In genomic region chr7:75781298-75781947, GRCm38 (mm10) we compare ENCODE assay signal across 8 mouse cellular contexts.
DNase-seq lines count a peak whose midpoint lies in the region; ATAC-seq and TF ChIP-seq lines count a peak whose summit lies in the region.

No protein-coding gene starts in this region.

- peak overlapping the region; percentile 69 for H3K27ac ChIP-seq in heart, embryonic 16.5 days (ENCODE audit: low read length)
- H3K27ac ChIP-seq in hindbrain, embryonic 12.5 days, result no peak overlapping the region
- no peak overlapping the region for H3K27ac ChIP-seq in midbrain, embryonic 12.5 days (replicated peaks)

- no peaks in the 10 kb centered on the region for H3K9me3 ChIP-seq in heart, embryonic 16.5 days (replicated peaks; ENCODE audit: control insufficient read depth, low read length)
- peaks cover 41% of the 10 kb centered on the region for H3K9me3 ChIP-seq in G1E (replicated peaks)
- no peaks in the 10 kb centered on the region for H3K9me3 ChIP-seq in hindbrain, embryonic 12.5 days (replicated peaks)
- H3K9me3 ChIP-seq in midbrain, embryonic 12.5 days, result no peaks in the 10 kb centered on the region

- H3K27me3 ChIP-seq in heart, embryonic 16.5 days (ENCODE audit: control insufficient read depth, insufficient read depth, low read length), result no peaks in the 10 kb centered on the region
- H3K27me3 ChIP-seq in G1E (ENCODE audit: insufficient read depth, low read length), result no peaks in the 10 kb centered on the region
- no peaks in the 10 kb centered on the region for H3K27me3 ChIP-seq in hindbrain, embryonic 12.5 days
- no peaks in the 10 kb centered on the region for H3K27me3 ChIP-seq in midbrain, embryonic 12.5 days

- ATAC-seq in heart, embryonic 16.5 days (replicated peaks; ENCODE audit: extremely low read depth, insufficient read depth, low FRiP score), result peak; percentile 5; the same call in 1 of the 2 replicates
- no peak for ATAC-seq in G1E (ENCODE audit: extremely low read depth, insufficient number of reproducible peaks, low FRiP score, poor library complexity, severe bottlenecking)
- peak; percentile 53 for ATAC-seq in hindbrain, embryonic 12.5 days (ENCODE audit: low FRiP score)
- peak; percentile 10; the same call in 1 of the 2 replicates for ATAC-seq in midbrain, embryonic 12.5 days (ENCODE audit: low FRiP score, low read depth)

- peaks cover 28% of the 10 kb centered on the region for H3K36me3 ChIP-seq in heart, embryonic 16.5 days (ENCODE audit: control insufficient read depth, insufficient read depth)
- H3K36me3 ChIP-seq in G1E (replicated peaks), result peaks cover 42% of the 10 kb centered on the region
- peaks cover 11% of the 10 kb centered on the region; the same call in 1 of the 2 replicates for H3K36me3 ChIP-seq in hindbrain, embryonic 12.5 days
- H3K36me3 ChIP-seq in midbrain, embryonic 12.5 days, result no peaks in the 10 kb centered on the region

- DNase-seq in heart, adult 18-20 months, result no peak
- no peak for DNase-seq in G1E (ENCODE audit: low spot score)
- DNase-seq in adrenal gland, adult 18-20 months (ENCODE audit: low spot score in 2 of 2), result no peak
- DNase-seq in adrenal gland, postnatal 4 days (ENCODE audit: low spot score in 2 of 2), result no peak
- no peak for DNase-seq in right cerebral cortex, postnatal 4 days

- H3K4me3 ChIP-seq in heart, embryonic 16.5 days (ENCODE audit: low read length), result peak overlapping the region; percentile 62
- peak overlapping the region; percentile 83 for H3K4me3 ChIP-seq in G1E (ENCODE audit: low read depth, low read length)
- H3K4me3 ChIP-seq in hindbrain, embryonic 12.5 days, result peak overlapping the region; percentile 46
- H3K4me3 ChIP-seq in midbrain, embryonic 12.5 days, result peak overlapping the region; percentile 49

- WGBS in heart, embryonic 16.5 days, result 5% methylated on average over 13 of the region's 13 CpGs
- WGBS in hindbrain, embryonic 12.5 days, result 5% methylated on average over 13 of the region's 13 CpGs
- 7% methylated on average over 13 of the region's 13 CpGs for WGBS in midbrain, embryonic 12.5 days

- peak overlapping the region; percentile 69 for H3K9ac ChIP-seq in heart, embryonic 16.5 days (ENCODE audit: low read length)
- H3K9ac ChIP-seq in hindbrain, embryonic 12.5 days, result peak overlapping the region; percentile 60
- H3K9ac ChIP-seq in midbrain, embryonic 12.5 days (replicated peaks), result peak overlapping the region; percentile 57

- H3K4me2 ChIP-seq in heart, embryonic 16.5 days (ENCODE audit: low read depth, low read length), result peak overlapping the region; percentile 59
- peak overlapping the region; percentile 62 for H3K4me2 ChIP-seq in hindbrain, embryonic 12.5 days (replicated peaks)
- peak overlapping the region; percentile 57 for H3K4me2 ChIP-seq in midbrain, embryonic 12.5 days (replicated peaks)

- peaks cover 9% of the 10 kb centered on the region for H3K4me1 ChIP-seq in heart, embryonic 16.5 days (ENCODE audit: control insufficient read depth, insufficient read depth, low read length)
- H3K4me1 ChIP-seq in G1E (ENCODE audit: insufficient read depth, low read depth, low read length), result peaks cover 22% of the 10 kb centered on the region
- H3K4me1 ChIP-seq in hindbrain, embryonic 12.5 days, result no peaks in the 10 kb centered on the region
- peaks cover 8% of the 10 kb centered on the region; the same call in 1 of the 2 replicates for H3K4me1 ChIP-seq in midbrain, embryonic 12.5 days

- TF ChIP-seq CTCF in G1E (IDR thresholded peaks at IDR 0.05; ENCODE audit: low read depth, low read length), result no peak
